Mouse (Mus musculus) bone marrow macrophage, adult 2 months (primary cell): ENCODE results near the gene Omd. TPM values are rescaled to one million over a fixed set of nuclear protein-coding genes. Genes with fewer than 3 reads are reported as not detected.
"Not testable (repeated sequence)": the region's sequence is repeated elsewhere in the genome, so short reads cannot be mapped to it uniquely, and the experiment has no call there.

Source experiments
- H3K27ac ChIP-seq: 2 replicates; pipeline ENCODE4 v1.5.1; 2012; ENCODE audit warnings: low read depth, low read length; ENCODE audit not compliant: insufficient read depth
- H3K4me1 ChIP-seq: 2 replicates; pipeline ENCODE4 v1.6.1; 2012; ENCODE audit warnings: low read length; ENCODE audit not compliant: control insufficient read depth, insufficient read depth
- H3K4me3 ChIP-seq: 2 replicates; pipeline ENCODE4 v1.5.1; 2012; ENCODE audit warnings: mild to moderate bottlenecking, low read length, moderate library complexity; ENCODE audit not compliant: insufficient read depth
- CTCF ChIP-seq: IDR thresholded peaks from 2 replicates; pipeline ENCODE4 v1.5.1; 2012; ENCODE audit warnings: low read depth, mild to moderate bottlenecking, low read length, moderate library complexity
- POLR2A ChIP-seq: IDR thresholded peaks from 2 replicates; pipeline ENCODE4 v1.6.1; 2012; ENCODE audit warnings: mild to moderate bottlenecking, low read depth, low read length, borderline replicate concordance
- polyA plus RNA-seq: library from polyadenylated mRNA; stranded (reverse); fragments of >200 nt; gene quantifications from 2 replicates; pipeline ENCODE4 v1.2.4, GENCODE M21; 2012; ENCODE audit not compliant: missing spikeins, insufficient read depth, insufficient read length

Omd gene
- polyA plus RNA-seq, 1 experiment, result not detected

DNA sequence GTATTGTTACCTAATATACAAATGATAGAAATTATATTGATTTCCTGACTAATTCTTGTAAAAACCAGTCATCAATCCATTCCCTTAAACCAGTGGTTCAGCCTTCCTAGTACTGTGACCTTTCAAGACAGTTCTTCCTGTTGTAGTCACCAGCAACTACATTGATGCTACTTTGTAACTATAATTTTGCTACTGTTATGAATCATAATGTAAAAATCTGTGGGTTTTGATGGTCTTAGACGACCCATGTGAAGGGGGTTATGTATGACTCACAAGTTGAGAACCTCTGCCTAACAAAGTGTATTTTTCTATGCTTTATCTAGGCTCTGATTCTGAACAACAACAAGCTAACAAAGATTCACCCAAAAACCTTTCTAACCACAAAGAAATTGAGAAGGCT is 25.3 kb upstream of the Omd start:
- Histone ChIP-seq H3K4me3 (no peak overlapping the region), H3K4me1 (peaks cover 6% of the 10 kb centered on the region), H3K27ac (no peak overlapping the region)
- TF ChIP-seq CTCF (no peak), POLR2A (no peak)

- peaks cover 4% of the 10 kb centered on the region for H3K4me1 ChIP-seq
- no peak overlapping the region for H3K4me3 ChIP-seq
- H3K27ac ChIP-seq, result no peak overlapping the region
- TF ChIP-seq CTCF (no peak), POLR2A (no peak)
Measured at GRCm38 (mm10) chr13:49559185-49559584, 23.1 kb upstream of the Omd start.

DNA sequence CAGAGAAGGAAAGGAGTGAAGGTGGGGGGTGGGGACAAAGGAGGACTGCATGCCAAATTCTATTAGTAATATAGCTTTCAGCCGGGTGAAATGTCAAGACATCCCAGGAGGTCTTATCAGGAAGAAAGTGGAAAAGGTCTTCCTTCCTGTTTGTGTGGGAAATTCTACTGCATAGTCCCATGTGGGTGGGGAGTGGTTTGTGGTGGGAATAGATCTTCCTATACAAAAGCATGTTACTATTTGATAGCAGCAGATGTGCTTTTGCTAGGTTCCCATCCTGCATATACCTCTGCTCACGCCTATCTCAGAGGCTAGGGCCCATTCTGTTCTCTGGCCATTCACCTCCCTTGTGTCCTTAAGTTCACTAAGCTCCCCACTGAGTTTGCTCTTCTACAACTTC is 21.4 kb upstream of the Omd start:
- H3K27ac ChIP-seq, result no peak overlapping the region
- H3K4me3 ChIP-seq, result no peak overlapping the region
- TF ChIP-seq POLR2A (no peak), CTCF (no peak)
- peaks cover 4% of the 10 kb centered on the region for H3K4me1 ChIP-seq

DNA sequence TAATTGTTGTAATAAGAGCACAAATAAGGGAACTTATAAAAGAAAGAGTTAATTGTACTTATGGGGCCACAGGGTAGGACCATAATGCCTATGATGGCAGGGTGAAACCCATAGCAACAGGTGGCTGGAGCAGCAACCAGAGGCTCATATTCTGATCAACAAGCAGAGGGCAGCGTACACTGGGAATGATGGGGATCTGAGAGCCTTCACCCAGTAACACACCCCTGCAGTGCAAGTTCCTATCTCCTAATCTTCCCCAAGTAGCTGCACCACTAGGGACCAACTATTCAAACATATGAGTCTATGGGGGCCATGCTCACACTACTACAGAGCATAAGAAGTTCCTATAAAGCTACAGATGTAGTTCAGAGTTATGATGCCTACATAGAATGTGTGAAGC is 17.9 kb upstream of the Omd start:
- TF ChIP-seq POLR2A (no peak), CTCF (no peak)
- Histone ChIP-seq H3K4me3 (no peak overlapping the region), H3K4me1 (no peaks in the 10 kb centered on the region), H3K27ac (no peak overlapping the region)

DNA sequence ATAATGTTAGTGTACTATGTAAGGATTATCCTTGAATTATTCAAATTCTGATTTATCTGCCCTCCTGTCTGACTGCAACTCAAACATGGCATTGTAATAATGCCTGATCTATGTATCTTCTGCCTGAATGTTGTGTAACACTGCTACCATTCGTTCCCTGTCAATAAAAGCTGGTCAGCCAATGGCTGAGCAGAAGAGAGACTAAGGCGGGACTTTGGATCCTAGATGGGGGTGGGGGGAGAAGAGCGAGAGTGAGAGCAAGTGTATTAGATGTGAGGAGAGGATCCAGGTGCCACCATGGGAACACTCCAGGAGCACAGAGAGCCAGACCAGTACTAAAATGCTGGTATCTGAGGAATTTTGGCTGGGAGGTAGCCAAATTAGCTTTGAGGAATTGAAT is 11.9 kb upstream of the Omd start:
- no peak overlapping the region for H3K4me3 ChIP-seq
- no peak overlapping the region for H3K27ac ChIP-seq
- no peaks in the 10 kb centered on the region for H3K4me1 ChIP-seq
- TF ChIP-seq CTCF, result no peak
- TF ChIP-seq POLR2A, result no peak

DNA sequence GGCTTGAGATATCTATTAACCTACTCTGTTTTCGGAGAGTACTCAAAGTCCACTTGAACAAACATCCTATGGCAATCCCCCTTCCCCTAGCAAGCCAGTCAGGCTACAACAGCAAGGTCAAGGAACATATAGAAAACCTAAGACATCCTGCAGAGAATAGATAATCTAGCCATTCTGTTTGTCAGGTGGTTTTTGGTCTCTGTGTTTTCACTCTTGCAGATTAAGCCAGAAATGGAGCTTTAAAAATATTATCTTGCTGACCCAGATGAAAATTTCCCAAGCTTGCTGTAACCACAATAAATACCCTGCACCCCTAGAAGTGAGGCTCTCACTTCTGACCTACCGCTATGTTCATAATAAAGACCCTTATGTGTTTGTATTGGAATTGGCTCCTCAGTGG is 10.8 kb upstream of the Omd start:
- H3K4me3 ChIP-seq, result no peak overlapping the region
- H3K27ac ChIP-seq, result no peak overlapping the region
- no peaks in the 10 kb centered on the region for H3K4me1 ChIP-seq
- no peak for TF ChIP-seq POLR2A
- no peak for TF ChIP-seq CTCF

DNA sequence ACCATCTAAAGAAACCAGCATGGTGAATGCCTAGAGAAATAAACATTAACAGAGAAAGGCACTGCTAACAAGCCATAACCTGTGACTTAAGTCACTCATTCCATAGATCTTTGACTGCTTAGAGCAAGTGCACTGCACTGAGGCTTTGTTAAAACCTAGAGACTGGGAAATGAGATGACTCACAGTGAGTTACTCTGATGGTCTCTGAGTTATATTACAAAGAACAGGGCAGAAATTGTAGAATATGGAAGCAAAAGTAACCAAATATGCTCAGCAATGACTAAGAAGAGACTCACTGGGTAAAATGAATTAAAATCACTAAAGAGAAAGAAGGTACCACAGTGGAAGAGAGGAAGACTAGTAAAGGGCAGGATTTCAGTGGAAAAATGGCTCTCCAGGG is 1.6 kb downstream of the Omd start:
- H3K4me3 ChIP-seq, result no peak overlapping the region
- peaks cover 10% of the 10 kb centered on the region for H3K4me1 ChIP-seq
- no peak overlapping the region for H3K27ac ChIP-seq
- TF ChIP-seq CTCF, result no peak
- TF ChIP-seq POLR2A, result no peak

GRCm38 (mm10) chr13:49584307-49585005 is 2.2 kb downstream of the Omd start:
- Histone ChIP-seq H3K4me3 (no peak overlapping the region), H3K27ac (no peak overlapping the region), H3K4me1 (peaks cover 10% of the 10 kb centered on the region)
- TF ChIP-seq CTCF (no peak), POLR2A (no peak)

DNA sequence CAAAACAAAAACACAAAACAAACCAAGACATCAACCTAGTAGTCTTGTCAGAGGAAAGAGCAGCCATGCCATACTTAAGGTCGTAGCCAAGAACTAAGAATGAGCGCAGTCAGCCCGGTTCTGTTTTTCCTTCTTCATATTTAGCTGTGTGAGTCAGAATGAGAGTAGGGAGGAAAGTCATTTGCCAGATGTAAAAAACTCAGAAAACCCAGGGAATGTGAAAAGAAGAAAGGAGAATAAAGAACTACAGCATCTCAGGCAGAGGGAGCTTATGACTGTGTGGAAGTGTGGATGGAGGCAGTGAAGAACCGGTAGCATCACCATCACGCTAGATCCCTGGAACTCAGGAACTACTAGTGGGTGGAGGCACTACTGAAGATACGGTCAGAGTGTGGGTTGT is 3.8 kb downstream of the Omd start:
- no peak overlapping the region for H3K27ac ChIP-seq
- peaks cover 10% of the 10 kb centered on the region for H3K4me1 ChIP-seq
- TF ChIP-seq CTCF (no peak), POLR2A (no peak)
- no peak overlapping the region for H3K4me3 ChIP-seq

- not testable (repeated sequence) for H3K4me3 ChIP-seq, H3K27ac ChIP-seq, H3K4me1 ChIP-seq
Measured at GRCm38 (mm10) chr13:49602541-49602940, 20.3 kb downstream of the Omd start.

GRCm38 (mm10) chr13:49603603-49604002 is 21.3 kb downstream of the Omd start:
- no peak overlapping the region for H3K27ac ChIP-seq
- H3K4me3 ChIP-seq, result no peak overlapping the region
- TF ChIP-seq CTCF (no peak), POLR2A (no peak)
- H3K4me1 ChIP-seq, result no peaks in the 10 kb centered on the region
